Mouse (Mus musculus) heart, postnatal 36 days (tissue): ENCODE measurements around the gene Dnaaf2. TPM values are rescaled to one million over a fixed set of nuclear protein-coding genes. Genes with fewer than 3 reads are reported as not detected.

Experiments used
- microRNA-seq, 2 experiments: library from miRNA; unstranded; fragments of <30 nt; microRNA quantifications; one replicate each; pipeline ENCODE4 v1.2.0; 2021; ENCODE audit warnings: borderline number of aligned reads in 2 of 2
- total RNA-seq, 2 experiments: library from RNA; stranded (reverse); gene quantifications; 2 replicates each; pipeline ENCODE4 v1.2.3; 2021

The Dnaaf2 gene
- total RNA-seq, 2 experiments from 2014 or later = 0.41 to 0.83 TPM

Small RNA genes lying within 50 kb of the gene (microRNA-seq; reads per million reads assigned to microRNA genes)
- gene Gm47287 (0 reads per million in 2 experiments), gene Gm47295 (2.0 to 2.2 reads per million in 2 experiments)

Other genes starting within 250 kb of the Dnaaf2 start
- gene Rps29, start 39.2 kb downstream of the Dnaaf2 start, total RNA-seq = 1,000 to 10,000 TPM; 1,412 to 1,495 TPM
- not detected for gene Lrr1, start 29.6 kb downstream of the Dnaaf2 start, total RNA-seq
- 100 to 1,000 TPM; 206 to 211 TPM for gene Rpl36al, start 14.3 kb downstream of the Dnaaf2 start, total RNA-seq
- 10 to 100 TPM; 18.8 to 20.6 TPM for gene Mgat2, start 14.3 kb downstream of the Dnaaf2 start, total RNA-seq
- 1 to 10 TPM; 2.6 to 3.6 TPM for gene Gm49383, start 1.3 kb downstream of the Dnaaf2 start, total RNA-seq
- gene Gm49384, start 5.8 kb upstream of the Dnaaf2 start, total RNA-seq = 1 to 10 TPM; 2.5 to 2.8 TPM
- under 1 TPM; 0.64 to 0.98 TPM for gene Pole2, start 29.8 kb upstream of the Dnaaf2 start, total RNA-seq
- gene Klhdc1, start 42.7 kb upstream of the Dnaaf2 start, total RNA-seq = 10 to 100 TPM; 35.7 to 37.2 TPM
- 100 to 1,000 TPM; 105 to 110 TPM for gene Klhdc2, start 98.3 kb upstream of the Dnaaf2 start, total RNA-seq
- 10 to 100 TPM; 22.3 to 24.1 TPM for gene Nemf, start 158.7 kb upstream of the Dnaaf2 start, total RNA-seq
- 10 to 100 TPM; 37.2 to 39.8 TPM for gene Arf6, start 173.7 kb upstream of the Dnaaf2 start, total RNA-seq
- gene Gm9887, start 174.0 kb upstream of the Dnaaf2 start, total RNA-seq = not detected